In genomic region chr13:28508184-28508583, GRCm38 (mm10) we compare ENCODE assay signal across 12 mouse cellular contexts.
DNase-seq lines count a peak whose midpoint lies in the region; ATAC-seq and TF ChIP-seq lines count a peak whose summit lies in the region.
"Had no signal": no experiment of that assay in that cellular context is flagged by ENCODE, and none has a peak within 500 bp of the region (broad histone marks: within the 10 kb centered on the region; RNA-seq: fewer than 3 reads in every experiment).

No protein-coding gene starts in this region.

- H3K36me3 ChIP-seq in liver, adult 2 months (ENCODE audit: control insufficient read depth, insufficient read depth, low read length), result no peaks in the 10 kb centered on the region
- no peaks in the 10 kb centered on the region for H3K36me3 ChIP-seq in liver, embryonic 11.5 days (ENCODE audit: control insufficient read depth, insufficient read depth, low read length)
- H3K36me3 ChIP-seq in embryonic facial prominence, embryonic 15.5 days, result no peaks in the 10 kb centered on the region
- no peaks in the 10 kb centered on the region for H3K36me3 ChIP-seq in heart, embryonic 15.5 days
- H3K36me3 ChIP-seq: hindbrain, embryonic 15.5 days had no signal

- intact Hi-C loops in gastrocnemius, adult 2 months (cut with DNase I), result no loop called here

- H3K4me1 ChIP-seq in liver, adult 2 months (ENCODE audit: control insufficient read depth, insufficient read depth, low read length), result no peaks in the 10 kb centered on the region
- no peaks in the 10 kb centered on the region; the same call in 1 of the 2 replicates for H3K4me1 ChIP-seq in liver, embryonic 11.5 days (replicated peaks; ENCODE audit: control insufficient read depth, insufficient read depth, low read length)
- H3K4me1 ChIP-seq in embryonic facial prominence, embryonic 15.5 days, result peaks cover 27% of the 10 kb centered on the region
- H3K4me1 ChIP-seq in heart, embryonic 15.5 days (replicated peaks), result peaks cover 12% of the 10 kb centered on the region

- H3K4me2 ChIP-seq in liver, embryonic 11.5 days, result no peak overlapping the region
- H3K4me2 ChIP-seq in embryonic facial prominence, embryonic 15.5 days (replicated peaks), result no peak overlapping the region
- H3K4me2 ChIP-seq in heart, embryonic 15.5 days, result no peak overlapping the region
- H3K4me2 ChIP-seq: hindbrain, embryonic 15.5 days had no signal

- H3K4me3 ChIP-seq in gastrocnemius, adult 2 months, result no peak overlapping the region
- no peak overlapping the region for H3K4me3 ChIP-seq in liver, adult 2 months (ENCODE audit: insufficient read depth, low read depth, low read length)
- H3K4me3 ChIP-seq in liver, embryonic 11.5 days (ENCODE audit: low read depth, low read length), result no peak overlapping the region
- H3K4me3 ChIP-seq in embryonic facial prominence, embryonic 15.5 days (replicated peaks), result no peak overlapping the region
- no peak overlapping the region for H3K4me3 ChIP-seq in heart, embryonic 15.5 days
- H3K4me3 ChIP-seq: hindbrain, embryonic 15.5 days had no signal

- no peaks in the 10 kb centered on the region for H3K27me3 ChIP-seq in liver, adult 2 months (ENCODE audit: control insufficient read depth, insufficient read depth, low read length)
- H3K27me3 ChIP-seq in liver, embryonic 11.5 days (replicated peaks; ENCODE audit: control insufficient read depth, insufficient read depth, low read length), result no peaks in the 10 kb centered on the region
- no peaks in the 10 kb centered on the region for H3K27me3 ChIP-seq in embryonic facial prominence, embryonic 15.5 days
- H3K27me3 ChIP-seq in heart, embryonic 15.5 days, result no peaks in the 10 kb centered on the region
- H3K27me3 ChIP-seq: hindbrain, embryonic 15.5 days had no signal

- no peak for DNase-seq in gastrocnemius, adult 2 months
- DNase-seq in gastrocnemius, postnatal 4 days (ENCODE audit: low spot score in 2 of 2), result no peak
- no peak for DNase-seq in liver, adult 2 months (ENCODE audit: extremely low read depth, low read depth, low spot score)
- DNase-seq in liver, embryonic 11.5 days (ENCODE audit: low spot score), result no peak
- no peak for DNase-seq in ovary, adult 18-20 months (ENCODE audit: low spot score)
- DNase-seq in spleen, postnatal 14 days (ENCODE audit: low spot score in 2 of 2), result no peak
- DNase-seq: cerebellum, adult 2 months; thymus, adult 2 months had no signal

- no peak for TF ChIP-seq POLR2A in liver, adult 2 months (IDR thresholded peaks at IDR 0.05; ENCODE audit: extremely low read depth, insufficient read depth, low read length)

- ATAC-seq in liver, embryonic 11.5 days (replicated peaks; ENCODE audit: low FRiP score), result no peak
- no peak for ATAC-seq in embryonic facial prominence, embryonic 15.5 days (ENCODE audit: insufficient number of reproducible peaks, low FRiP score, low TSS enrichment, low read depth)
- peak; percentile 58; the same call in 1 of the 2 replicates for ATAC-seq in heart, embryonic 15.5 days (replicated peaks; ENCODE audit: insufficient number of reproducible peaks, insufficient read depth, low FRiP score, low read depth)

- no peaks in the 10 kb centered on the region for H3K79me2 ChIP-seq in liver, adult 2 months (ENCODE audit: control insufficient read depth, insufficient read depth, low read length)

- no peaks in the 10 kb centered on the region for H3K9me3 ChIP-seq in liver, embryonic 11.5 days (ENCODE audit: control insufficient read depth, low read length)
- no peaks in the 10 kb centered on the region for H3K9me3 ChIP-seq in embryonic facial prominence, embryonic 15.5 days (replicated peaks)
- no peaks in the 10 kb centered on the region for H3K9me3 ChIP-seq in heart, embryonic 15.5 days (replicated peaks)
- H3K9me3 ChIP-seq: hindbrain, embryonic 15.5 days had no signal

- 82% methylated on average over 2 of the region's 2 CpGs for WGBS in liver, adult 2 months
- WGBS in liver, embryonic 11.5 days, result 61% methylated on average over 2 of the region's 2 CpGs
- WGBS in embryonic facial prominence, embryonic 15.5 days, result 20% methylated on average over 2 of the region's 2 CpGs
- 39% methylated on average over 2 of the region's 2 CpGs for WGBS in heart, embryonic 15.5 days

- H3K9ac ChIP-seq in liver, adult 2 months (ENCODE audit: low read depth, low read length), result no peak overlapping the region
- no peak overlapping the region for H3K9ac ChIP-seq in liver, embryonic 11.5 days (ENCODE audit: low read depth, low read length)
- H3K9ac ChIP-seq in embryonic facial prominence, embryonic 15.5 days, result no peak overlapping the region
- no peak overlapping the region for H3K9ac ChIP-seq in heart, embryonic 15.5 days
- H3K9ac ChIP-seq: hindbrain, embryonic 15.5 days had no signal

- TF ChIP-seq CTCF in gastrocnemius, adult 2 months (IDR thresholded peaks at IDR 0.05), result no peak
- TF ChIP-seq CTCF in liver, adult 2 months (IDR thresholded peaks at IDR 0.05; ENCODE audit: low read depth, low read length), result no peak

- H3K27ac ChIP-seq in gastrocnemius, adult 2 months, result peak overlapping the region; percentile 43; the same call in 1 of the 2 replicates
- H3K27ac ChIP-seq in liver, adult 2 months (replicated peaks; ENCODE audit: insufficient read depth, low read depth, low read length), result 0 out of 2 replicates have a peak overlapping the region, but pooled peaks have one; percentile 6
- no peak overlapping the region for H3K27ac ChIP-seq in liver, embryonic 11.5 days (ENCODE audit: low read depth, low read length)
- peak overlapping the region; percentile 35; the same call in 1 of the 2 replicates for H3K27ac ChIP-seq in embryonic facial prominence, embryonic 15.5 days (replicated peaks)
- peak overlapping the region; percentile 78 for H3K27ac ChIP-seq in heart, embryonic 15.5 days
- H3K27ac ChIP-seq: hindbrain, embryonic 15.5 days; macrophage had no signal
